Mouse (Mus musculus) heart, postnatal 0 days (tissue): ENCODE results near the gene Mylk.

Experiments used
- CTCF ChIP-seq: IDR thresholded peaks from 2 replicates; pipeline ENCODE4 v1.5.1; 2016; ENCODE audit warnings: antibody characterized with exemption, control low read depth, low read depth
- EP300 ChIP-seq: IDR thresholded peaks from 2 replicates; pipeline ENCODE4 v1.6.1; 2016; ENCODE audit warnings: antibody characterized with exemption, low read depth

DNA sequence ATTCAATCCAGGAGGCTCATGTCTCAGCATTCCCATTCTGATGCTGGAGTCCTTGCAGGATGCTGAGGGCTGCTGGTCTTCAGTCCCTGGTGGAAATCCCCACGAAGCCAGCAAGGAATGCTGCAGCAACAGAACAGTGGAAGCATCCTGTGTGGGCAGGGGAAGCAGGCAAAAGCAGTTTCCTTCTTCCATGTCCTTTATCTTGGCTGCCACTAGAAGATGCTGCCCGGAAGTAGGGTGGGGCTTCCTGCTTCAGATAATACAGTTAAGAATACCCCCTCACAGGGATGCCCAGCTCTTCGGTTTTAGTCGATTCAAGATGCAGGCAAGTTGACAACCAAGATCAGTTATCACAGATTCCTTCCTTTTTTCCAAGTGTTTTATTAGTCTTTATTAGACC, 120.4 kb downstream of the Mylk start:
- TF ChIP-seq CTCF, result no peak
- no peak for TF ChIP-seq EP300
